Mouse (Mus musculus) embryonic facial prominence, embryonic 10.5 days (tissue): ENCODE data around the gene Rad54l. TPM values are rescaled to one million over a fixed set of nuclear protein-coding genes. Genes with fewer than 3 reads are reported as not detected.

Experiments
- DNase-seq: peaks from one replicate; pipeline ENCODE4 v3.0.0-alpha.2; 2017; ENCODE audit warnings: low spot score
- H3K27ac ChIP-seq: fragments of 300-500 bp; sonication (generic); replicated peaks from 2 replicates; pipeline ENCODE4 v1.5.1; 2016; ENCODE audit warnings: mild to moderate bottlenecking
- H3K27me3 ChIP-seq: fragments of 300-500 bp; sonication (generic); replicated peaks from 2 replicates; pipeline ENCODE4 v1.6.1; 2016; ENCODE audit warnings: low read depth, mild to moderate bottlenecking; ENCODE audit not compliant: poor library complexity, severe bottlenecking
- H3K36me3 ChIP-seq: fragments of 300-500 bp; sonication (generic); replicated peaks from 2 replicates; pipeline ENCODE4 v1.6.1; 2016; ENCODE audit warnings: mild to moderate bottlenecking, moderate library complexity
- H3K4me1 ChIP-seq: fragments of 300-500 bp; sonication (generic); 2 replicates; pipeline ENCODE4 v1.6.1; 2016
- H3K4me3 ChIP-seq: fragments of 300-500 bp; sonication (generic); 2 replicates; pipeline ENCODE4 v1.5.1; 2016; ENCODE audit warnings: mild to moderate bottlenecking, moderate library complexity
- H3K9me3 ChIP-seq: fragments of 300-500 bp; sonication (generic); 2 replicates; pipeline ENCODE4 v1.6.1; 2016; ENCODE audit warnings: mild to moderate bottlenecking
- WGBS: fragments of 180-500 bp; shearing (Covaris S2); methylation state at CpG from one replicate; pipeline ENCODE4 v1.1.7; 2016; 5-methylcytosine and 5-hydroxymethylcytosine counted together
- polyA plus RNA-seq: library from polyadenylated mRNA; unstranded; fragments of >200 nt; fragmentation: Nextera tagmentation; extraction: Ambion mirVana; gene quantifications from 2 replicates; pipeline ENCODE4 v1.2.1, GENCODE M21; 2016

Gene Rad54l
- polyA plus RNA-seq, 1 experiment from 2014 or later, result 77.2 TPM

- Histone ChIP-seq H3K4me3 (no peak overlapping the region), H3K27ac (no peak overlapping the region), H3K4me1 (peaks cover 8% of the 10 kb centered on the region; the same call in 1 of the 2 replicates), H3K9me3 (no peaks in the 10 kb centered on the region), H3K27me3 (no peaks in the 10 kb centered on the region), H3K36me3 (peaks cover 16% of the 10 kb centered on the region)
- WGBS, result 52% methylated on average over 2 of the region's 2 CpGs
- DNase-seq, result no peak
These were observed 11.5 kb upstream of the Rad54l start for GRCm38 (mm10) chr4:116134990-116135389.

- H3K36me3 ChIP-seq, result peaks cover 16% of the 10 kb centered on the region
- no peak for DNase-seq
- H3K4me3 ChIP-seq, result no peak overlapping the region
- H3K27ac ChIP-seq, result no peak overlapping the region
- WGBS, result 88% methylated on average over 4 of the region's 4 CpGs
- peaks cover 8% of the 10 kb centered on the region; the same call in 1 of the 2 replicates for H3K4me1 ChIP-seq
- H3K27me3 ChIP-seq, result no peaks in the 10 kb centered on the region
- H3K9me3 ChIP-seq, result no peaks in the 10 kb centered on the region
These were observed 9.6 kb upstream of the Rad54l start for GRCm38 (mm10) chr4:116133126-116133525.

GRCm38 (mm10) chr4:116127956-116128355 lies 4.5 kb upstream of the Rad54l start:
- no peak for DNase-seq
- Histone ChIP-seq H3K4me1 (peaks cover 20% of the 10 kb centered on the region), H3K27me3 (no peaks in the 10 kb centered on the region), H3K27ac (no peak overlapping the region), H3K4me3 (no peak overlapping the region), H3K9me3 (no peaks in the 10 kb centered on the region), H3K36me3 (peaks cover 16% of the 10 kb centered on the region)
- 77% methylated on average over 6 of the region's 6 CpGs for WGBS

- WGBS, result 97% methylated on average over 4 of the region's 4 CpGs
- Histone ChIP-seq H3K27me3 (no peaks in the 10 kb centered on the region), H3K4me3 (no peak overlapping the region), H3K27ac (no peak overlapping the region), H3K9me3 (no peaks in the 10 kb centered on the region), H3K4me1 (peaks cover 27% of the 10 kb centered on the region), H3K36me3 (peaks cover 15% of the 10 kb centered on the region)
- DNase-seq, result no peak
These were observed 2.4 kb upstream of the Rad54l start for GRCm38 (mm10) chr4:116125803-116126386.

- Histone ChIP-seq H3K9me3 (no peaks in the 10 kb centered on the region), H3K27me3 (no peaks in the 10 kb centered on the region), H3K4me3 (peak overlapping the region; percentile 80), H3K36me3 (peaks cover 35% of the 10 kb centered on the region), H3K4me1 (peaks cover 27% of the 10 kb centered on the region), H3K27ac (peak overlapping the region; percentile 82)
- DNase-seq, result no peak
- whole genome bisulfite sequencing, result 1% methylated on average over 1 of the region's 1 CpGs
These were observed 728 bp downstream of the Rad54l start for GRCm38 (mm10) chr4:116122762-116123161.

- H3K4me1 ChIP-seq, result no peaks in the 10 kb centered on the region
- 84% methylated on average over 2 of the region's 2 CpGs for WGBS
- H3K36me3 ChIP-seq, result peaks cover 94% of the 10 kb centered on the region
- no peaks in the 10 kb centered on the region for H3K9me3 ChIP-seq
- no peak for DNase-seq
- H3K4me3 ChIP-seq, result no peak overlapping the region
- no peak overlapping the region for H3K27ac ChIP-seq
- no peaks in the 10 kb centered on the region for H3K27me3 ChIP-seq
These were observed 12.0 kb downstream of the Rad54l start for GRCm38 (mm10) chr4:116111486-116111885.

GRCm38 (mm10) chr4:116110695-116111094 lies 12.8 kb downstream of the Rad54l start:
- DNase-seq, result no peak
- Histone ChIP-seq H3K4me1 (no peaks in the 10 kb centered on the region), H3K36me3 (peaks cover 91% of the 10 kb centered on the region), H3K27me3 (no peaks in the 10 kb centered on the region), H3K4me3 (no peak overlapping the region), H3K27ac (no peak overlapping the region), H3K9me3 (no peaks in the 10 kb centered on the region)
- WGBS, result 95% methylated on average over 6 of the region's 6 CpGs

GRCm38 (mm10) chr4:116105278-116105677 lies 18.2 kb downstream of the Rad54l start:
- Histone ChIP-seq H3K27ac (no peak overlapping the region), H3K27me3 (no peaks in the 10 kb centered on the region), H3K4me3 (no peak overlapping the region), H3K9me3 (no peaks in the 10 kb centered on the region), H3K36me3 (peaks cover 95% of the 10 kb centered on the region), H3K4me1 (no peaks in the 10 kb centered on the region)
- DNase-seq, result no peak
- WGBS, result 96% methylated on average over 5 of the region's 5 CpGs

- no peaks in the 10 kb centered on the region for H3K27me3 ChIP-seq
- H3K27ac ChIP-seq, result no peak overlapping the region
- 90% methylated on average over 7 of the region's 7 CpGs for WGBS
- peaks cover 100% of the 10 kb centered on the region for H3K36me3 ChIP-seq
- no peaks in the 10 kb centered on the region for H3K4me1 ChIP-seq
- H3K9me3 ChIP-seq, result no peaks in the 10 kb centered on the region
- H3K4me3 ChIP-seq, result no peak overlapping the region
- DNase-seq, result no peak
These were observed 22.5 kb downstream of the Rad54l start for GRCm38 (mm10) chr4:116100959-116101358.

GRCm38 (mm10) chr4:116097211-116097610 lies 26.3 kb downstream of the Rad54l start:
- Histone ChIP-seq H3K9me3 (no peaks in the 10 kb centered on the region), H3K27ac (no peak overlapping the region), H3K4me3 (no peak overlapping the region), H3K4me1 (no peaks in the 10 kb centered on the region), H3K27me3 (no peaks in the 10 kb centered on the region), H3K36me3 (peaks cover 100% of the 10 kb centered on the region)
- 86% methylated on average over 8 of the region's 8 CpGs for WGBS
- no peak for DNase-seq

GRCm38 (mm10) chr4:116096291-116096690 lies 27.2 kb downstream of the Rad54l start:
- WGBS, result 93% methylated on average over 10 of the region's 10 CpGs
- DNase-seq, result no peak

GRCm38 (mm10) chr4:116088510-116089249 lies 34.8 kb downstream of the Rad54l start:
- DNase-seq, result no peak
- WGBS, result 91% methylated on average over 23 of the region's 23 CpGs
- H3K27me3 ChIP-seq, result no peaks in the 10 kb centered on the region
- H3K4me3 ChIP-seq, result no peak overlapping the region
- no peaks in the 10 kb centered on the region for H3K4me1 ChIP-seq
- H3K36me3 ChIP-seq, result peaks cover 100% of the 10 kb centered on the region
- H3K27ac ChIP-seq, result no peak overlapping the region
- H3K9me3 ChIP-seq, result no peaks in the 10 kb centered on the region

More at GRCm38 (mm10) chr4:116096291-116096690, 27.2 kb downstream of the Rad54l start:
- H3K27ac ChIP-seq, result no peak overlapping the region
- H3K36me3 ChIP-seq, result peaks cover 100% of the 10 kb centered on the region
- H3K4me3 ChIP-seq, result no peak overlapping the region
- no peaks in the 10 kb centered on the region for H3K9me3 ChIP-seq
- no peaks in the 10 kb centered on the region for H3K4me1 ChIP-seq
- no peaks in the 10 kb centered on the region for H3K27me3 ChIP-seq
